Mouse (Mus musculus): ENCODE results near the gene Olfr1386. TPM values are rescaled to one million over a fixed set of nuclear protein-coding genes. Genes with fewer than 3 reads are reported as not detected.
A peak's percentile ranks its signal among the peaks of the same experiment; 100 is the strongest.
"Not testable (repeated sequence)": the region's sequence is repeated elsewhere in the genome, so short reads cannot be mapped to it uniquely, and the experiment has no call there.

Olfr1386 gene
- total RNA-seq (2021) = not detected
- long read RNA-seq, experiment 1 = 0 reads
- long read RNA-seq, experiment 2 = 0 reads

GRCm38 (mm10) chr11:49464746-49465145 is at the start of gene Olfr1386:
Gene Olfr1386, plus strand, starts transcription at chr11:49465046.
- DNase-seq (ENCODE audit: low spot score in 2 of 2); intact Hi-C loops (cut with DNase I): not testable (repeated sequence)

- DNase-seq (ENCODE audit: low spot score in 2 of 2) = no peak
- intact Hi-C loops (cut with DNase I) = no loop called here
Observed at GRCm38 (mm10) chr11:49422767-49423166, 42.1 kb upstream of the Olfr1386 start, which contains the start of gene Olfr1389. Gene Olfr1389, plus strand, starts transcription at chr11:49423067.

GRCm38 (mm10) chr11:49425257-49425927 is 39.5 kb upstream of the Olfr1386 start:
- intact Hi-C loops (cut with DNase I) = no loop called here

GRCm38 (mm10) chr11:49429641-49430040 is 35.2 kb upstream of the Olfr1386 start:
- DNase-seq (ENCODE audit: low spot score in 2 of 2) = peak in 1 of 2 experiments; percentile 20
- intact Hi-C loops (cut with DNase I) = no loop called here

More at GRCm38 (mm10) chr11:49425257-49425927, 39.5 kb upstream of the Olfr1386 start:
- DNase-seq (ENCODE audit: low spot score in 2 of 2) = no peak

- no peak for DNase-seq (ENCODE audit: low spot score in 2 of 2)
- intact Hi-C loops (cut with DNase I) = no loop called here
Observed at GRCm38 (mm10) chr11:49436411-49436810, 28.4 kb upstream of the Olfr1386 start, which contains the start of gene Olfr1388. Gene Olfr1388, plus strand, starts transcription at chr11:49436624.

GRCm38 (mm10) chr11:49455043-49455442 is 9.8 kb upstream of the Olfr1386 start, which contains the start of gene Olfr1387:
Gene Olfr1387, plus strand, starts transcription at chr11:49455343.
- intact Hi-C loops (cut with DNase I) = no loop called here
- no peak for DNase-seq (ENCODE audit: low spot score in 2 of 2)

- intact Hi-C loops (cut with DNase I) = no loop called here
- no peak for DNase-seq (ENCODE audit: low spot score in 2 of 2)
Observed at GRCm38 (mm10) chr11:49485973-49486372, 21.1 kb downstream of the Olfr1386 start.

- not testable (repeated sequence) for DNase-seq (ENCODE audit: low spot score in 2 of 2)
Observed at GRCm38 (mm10) chr11:49488770-49489169, 23.9 kb downstream of the Olfr1386 start, which contains the start of gene Olfr1385. Gene Olfr1385, plus strand, starts transcription at chr11:49489070.

GRCm38 (mm10) chr11:49518086-49518485 is 53.2 kb downstream of the Olfr1386 start:
- DNase-seq (ENCODE audit: low spot score in 2 of 2) = peak; percentile 6 to 58
- intact Hi-C loops (cut with DNase I) = no loop called here

More at GRCm38 (mm10) chr11:49488770-49489169, 23.9 kb downstream of the Olfr1386 start, which contains the start of gene Olfr1385:
- intact Hi-C loops (cut with DNase I) = not testable (repeated sequence)

- intact Hi-C loops (cut with DNase I) = no loop called here
- no peak for DNase-seq (ENCODE audit: low spot score in 2 of 2)
Observed at GRCm38 (mm10) chr11:49519348-49519747, 54.5 kb downstream of the Olfr1386 start, which contains the start of gene Olfr1383. Gene Olfr1383, plus strand, starts transcription at chr11:49519648.

Other genes starting within 250 kb of the Olfr1386 start
- gene Mgat1, start 220.9 kb upstream of the Olfr1386 start, total RNA-seq (2021) = 10 to 100 TPM; 57.8 to 72.4 TPM
- under 1 TPM in 1 of 2 experiments, not detected in 1; 0.13 TPM for gene Olfr1393, start 186.7 kb upstream of the Olfr1386 start, total RNA-seq (2021)
- gene Olfr1392, start 179.8 kb upstream of the Olfr1386 start, total RNA-seq (2021) = under 1 TPM in 1 of 2 experiments, not detected in 1; 0.19 TPM
- not detected for gene Olfr10, start 160.3 kb upstream of the Olfr1386 start, total RNA-seq (2021)
- not detected for gene Olfr1391, start 142.3 kb upstream of the Olfr1386 start, total RNA-seq (2021)
- not detected for gene Olfr1390, start 129.9 kb upstream of the Olfr1386 start, total RNA-seq (2021)
- not detected for gene Olfr1389, start 42.0 kb upstream of the Olfr1386 start, total RNA-seq (2021)
- under 1 TPM; 0.17 to 0.53 TPM for gene Olfr1388, start 28.4 kb upstream of the Olfr1386 start, total RNA-seq (2021)
- not detected for gene Olfr1387, start 9.7 kb upstream of the Olfr1386 start, total RNA-seq (2021)
- gene Olfr1385, start 24.0 kb downstream of the Olfr1386 start, total RNA-seq (2021) = under 1 TPM in 1 of 2 experiments, not detected in 1; 0.13 TPM
- under 1 TPM; 0.34 to 0.35 TPM for gene Olfr1384, start 41.7 kb downstream of the Olfr1386 start, total RNA-seq (2021)
- gene Olfr1383, start 54.6 kb downstream of the Olfr1386 start, total RNA-seq (2021) = under 1 TPM in 1 of 2 experiments, not detected in 1; 0.53 TPM
- not detected for gene Olfr1382, start 63.2 kb downstream of the Olfr1386 start, total RNA-seq (2021)
- gene Olfr1381, start 78.4 kb downstream of the Olfr1386 start, total RNA-seq (2021) = not detected
- gene Olfr1380, start 91.8 kb downstream of the Olfr1386 start, total RNA-seq (2021) = not detected
- gene Flt4, start 144.2 kb downstream of the Olfr1386 start, total RNA-seq (2021) = 1 to 10 TPM; 3.2 to 3.6 TPM
- not detected for gene Scgb3a1, start 198.6 kb downstream of the Olfr1386 start, total RNA-seq (2021)
- gene Cnot6, start 247.7 kb downstream of the Olfr1386 start, total RNA-seq (2021) = 10 to 100 TPM; 42.6 to 45.2 TPM